Mouse (Mus musculus) erythroblast, embryonic 14.5 days (primary cell): Measurements from ENCODE around the gene Slc40a1.

Source experiments
- GATA1 ChIP-seq: IDR thresholded peaks from 2 replicates; pipeline ENCODE4 v1.6.1; 2012; ENCODE audit warnings: low read length, inconsistent platforms, mixed read lengths
- TAL1 ChIP-seq: IDR thresholded peaks from 3 replicates; pipeline ENCODE4 v1.6.1; 2012; ENCODE audit warnings: low read length, inconsistent platforms, mixed read lengths

DNA sequence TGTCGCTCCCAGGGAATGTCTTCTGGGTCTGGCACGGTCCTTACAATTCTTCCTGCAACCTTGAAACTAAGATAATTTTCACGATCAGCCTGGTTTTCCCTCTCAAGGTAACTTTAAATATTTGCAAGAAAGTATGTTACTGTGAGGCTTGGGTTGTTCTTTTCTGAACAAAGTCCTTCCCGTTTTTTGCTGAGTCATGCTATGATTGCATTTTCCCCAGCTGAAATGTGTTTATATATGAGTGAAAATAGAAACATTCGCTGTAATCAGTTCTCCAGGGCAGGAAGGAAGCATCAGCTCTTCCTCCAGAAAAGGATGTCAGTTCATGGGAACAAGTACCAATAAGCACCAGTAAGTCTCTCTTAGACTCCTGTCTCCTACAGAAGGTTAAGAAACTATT, 66.0 kb downstream of the Slc40a1 start:
- TF ChIP-seq GATA1 (no peak), TAL1 (no peak)
